Mouse (Mus musculus): Measurements from ENCODE around the gene Rasl11b. TPM values are rescaled to one million over a fixed set of nuclear protein-coding genes. Genes with fewer than 3 reads are reported as not detected.

The Rasl11b gene
- total RNA-seq, 2 experiments from 2014 or later: 1.0 to 2.0 TPM

DNA sequence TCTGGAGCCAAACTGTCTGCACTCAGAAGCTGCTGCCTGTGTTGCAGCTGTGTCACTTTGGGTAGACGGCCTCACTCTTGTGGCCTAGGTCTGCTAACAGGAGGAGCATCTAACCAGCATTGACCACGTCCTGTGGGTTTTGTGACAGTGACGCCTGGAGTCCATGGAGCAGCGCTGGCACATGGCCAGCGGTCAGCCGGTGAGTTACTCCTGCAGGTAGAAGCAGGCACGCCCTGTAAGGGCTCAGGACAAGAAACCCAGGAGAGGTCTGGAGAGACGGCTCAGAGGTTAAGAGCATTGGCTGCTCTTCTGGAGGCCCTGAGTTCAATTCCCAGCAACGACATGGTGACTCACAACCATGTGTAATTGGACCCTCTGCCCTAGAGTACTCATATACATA, 10.5 kb upstream of the Rasl11b start:
- no peak for ATAC-seq (ENCODE audit: poor library complexity, severe bottlenecking)

DNA sequence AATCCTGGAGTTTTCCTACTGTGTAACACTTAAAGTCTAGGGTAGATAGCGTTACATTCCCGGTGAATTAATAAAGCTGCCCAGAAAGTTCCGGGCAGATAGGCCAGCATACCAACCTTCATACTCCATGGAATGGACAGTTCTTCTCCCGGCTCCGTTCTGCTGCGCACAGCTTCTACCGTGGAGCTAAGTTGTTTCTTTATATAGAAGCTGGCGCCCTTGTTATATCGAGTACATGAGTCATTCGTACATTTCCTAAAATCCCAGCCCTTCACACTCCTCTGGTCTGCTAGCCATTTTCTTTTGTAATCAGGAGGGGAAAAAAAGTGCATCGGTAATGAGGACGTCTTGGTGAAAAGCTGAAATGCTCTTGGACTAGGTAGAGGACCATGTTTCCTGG, 7.0 kb upstream of the Rasl11b start:
- ATAC-seq (ENCODE audit: poor library complexity, severe bottlenecking): no peak

DNA sequence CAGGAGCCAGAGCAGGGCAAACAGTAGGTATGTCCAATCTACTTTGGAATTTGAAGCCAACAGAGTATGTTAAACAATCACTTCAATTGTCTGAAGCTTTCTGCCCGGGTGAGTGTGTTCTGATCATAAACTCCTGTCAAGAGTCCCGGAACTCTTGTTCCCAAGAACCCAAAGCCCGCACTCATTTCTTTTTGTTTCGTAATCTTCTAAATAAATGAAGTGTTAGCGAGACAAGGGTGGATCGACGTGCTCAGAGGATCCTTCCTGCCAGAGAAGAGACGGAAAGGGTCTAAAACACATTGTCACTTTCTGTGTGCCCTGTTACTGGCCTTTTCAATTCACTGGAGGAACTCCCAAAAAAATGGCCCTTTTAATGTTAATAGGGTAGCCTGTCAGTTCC, 6.2 kb upstream of the Rasl11b start:
- no peak for ATAC-seq (ENCODE audit: poor library complexity, severe bottlenecking)

GRCm38 (mm10) chr5:74189484-74190160, 5.5 kb upstream of the Rasl11b start:
- no peak for ATAC-seq (ENCODE audit: poor library complexity, severe bottlenecking)

GRCm38 (mm10) chr5:74190161-74190491, 5.0 kb upstream of the Rasl11b start:
- no peak for ATAC-seq (ENCODE audit: poor library complexity, severe bottlenecking)

- ATAC-seq (ENCODE audit: poor library complexity, severe bottlenecking): no peak
Observed at GRCm38 (mm10) chr5:74190911-74191310, 4.2 kb upstream of the Rasl11b start.

DNA sequence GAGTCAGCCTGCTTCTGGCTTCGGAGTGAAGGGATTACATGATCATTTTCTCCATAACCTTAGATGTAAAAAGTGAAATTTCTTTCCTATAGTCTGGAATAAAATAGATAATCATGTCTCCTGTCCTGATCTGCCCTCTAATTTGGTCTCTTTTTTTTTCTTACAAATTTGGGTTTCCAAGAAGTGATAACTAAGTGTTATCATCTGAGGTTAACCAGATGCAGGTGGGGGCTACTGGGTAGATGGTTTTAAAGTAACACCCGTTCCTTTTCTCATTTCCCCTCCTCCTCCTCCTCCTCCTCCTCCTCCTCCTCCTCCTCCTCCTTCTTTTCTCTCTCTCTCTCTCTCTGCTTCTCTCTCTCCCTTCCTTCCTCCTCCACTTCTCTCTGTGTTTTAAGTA, 2.1 kb upstream of the Rasl11b start:
- no peak for ATAC-seq (ENCODE audit: poor library complexity, severe bottlenecking)

GRCm38 (mm10) chr5:74193626-74194025, 1.5 kb upstream of the Rasl11b start:
- ATAC-seq (ENCODE audit: poor library complexity, severe bottlenecking): no peak

- no peak for ATAC-seq (ENCODE audit: poor library complexity, severe bottlenecking)
Observed at GRCm38 (mm10) chr5:74194027-74194840, 852 bp upstream of the Rasl11b start.

- no peak for ATAC-seq (ENCODE audit: poor library complexity, severe bottlenecking)
Observed at GRCm38 (mm10) chr5:74195614-74196306, 674 bp downstream of the Rasl11b start.

GRCm38 (mm10) chr5:74196307-74196618, 1.2 kb downstream of the Rasl11b start:
- no peak for ATAC-seq (ENCODE audit: poor library complexity, severe bottlenecking)

- no peak for ATAC-seq (ENCODE audit: poor library complexity, severe bottlenecking)
Observed at GRCm38 (mm10) chr5:74197541-74198330, 2.6 kb downstream of the Rasl11b start.

DNA sequence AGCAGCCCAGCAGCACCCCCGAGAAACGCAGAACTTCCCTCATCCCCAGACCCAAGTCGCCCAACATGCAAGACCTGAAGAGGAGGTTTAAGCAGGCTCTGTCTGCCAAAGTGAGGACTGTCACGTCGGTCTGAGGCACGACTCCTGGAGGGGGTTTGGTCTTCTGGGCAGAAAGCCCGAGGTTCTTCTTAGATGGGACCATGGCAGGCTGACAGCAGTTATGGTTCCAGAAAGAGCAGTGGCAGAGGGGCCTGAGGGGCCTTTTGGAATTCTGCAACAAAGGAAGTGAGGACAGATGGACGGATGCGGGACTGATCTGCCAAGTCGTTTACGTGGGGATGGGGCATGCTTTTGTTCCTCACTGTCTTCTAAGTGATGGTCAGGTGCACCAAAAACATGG, 3.4 kb downstream of the Rasl11b start:
- no peak for ATAC-seq (ENCODE audit: poor library complexity, severe bottlenecking)

- no peak for ATAC-seq (ENCODE audit: poor library complexity, severe bottlenecking)
Observed at GRCm38 (mm10) chr5:74199793-74200192, 4.7 kb downstream of the Rasl11b start.

DNA sequence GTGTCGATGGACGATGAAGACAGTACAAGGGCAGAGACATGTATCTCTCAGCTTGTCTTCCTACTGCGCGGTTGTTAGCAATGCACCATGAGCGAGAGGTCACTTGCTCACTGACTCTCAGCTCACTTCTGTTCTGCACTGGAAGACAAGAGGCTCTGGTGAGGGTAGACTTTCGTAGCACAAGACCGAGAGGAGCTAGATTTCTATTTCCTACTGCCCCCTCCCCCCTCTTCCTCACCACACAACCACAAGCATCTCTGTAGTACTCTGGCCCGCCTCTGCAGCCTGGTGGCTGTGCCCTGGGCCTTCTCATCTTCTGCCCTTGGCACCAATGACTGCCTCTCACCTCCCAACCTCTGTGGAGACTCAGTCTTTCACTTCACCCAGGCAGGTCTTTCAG, 5.4 kb downstream of the Rasl11b start:
- peak; percentile 56; the same call in 1 of the 2 replicates for ATAC-seq (ENCODE audit: poor library complexity, severe bottlenecking)

GRCm38 (mm10) chr5:74201570-74202357, 6.7 kb downstream of the Rasl11b start:
- ATAC-seq (ENCODE audit: poor library complexity, severe bottlenecking): no peak

GRCm38 (mm10) chr5:74202515-74202914, 7.4 kb downstream of the Rasl11b start:
- ATAC-seq (ENCODE audit: poor library complexity, severe bottlenecking): no peak

- no peak for ATAC-seq (ENCODE audit: poor library complexity, severe bottlenecking)
Observed at GRCm38 (mm10) chr5:74204465-74204864, 9.4 kb downstream of the Rasl11b start.

DNA sequence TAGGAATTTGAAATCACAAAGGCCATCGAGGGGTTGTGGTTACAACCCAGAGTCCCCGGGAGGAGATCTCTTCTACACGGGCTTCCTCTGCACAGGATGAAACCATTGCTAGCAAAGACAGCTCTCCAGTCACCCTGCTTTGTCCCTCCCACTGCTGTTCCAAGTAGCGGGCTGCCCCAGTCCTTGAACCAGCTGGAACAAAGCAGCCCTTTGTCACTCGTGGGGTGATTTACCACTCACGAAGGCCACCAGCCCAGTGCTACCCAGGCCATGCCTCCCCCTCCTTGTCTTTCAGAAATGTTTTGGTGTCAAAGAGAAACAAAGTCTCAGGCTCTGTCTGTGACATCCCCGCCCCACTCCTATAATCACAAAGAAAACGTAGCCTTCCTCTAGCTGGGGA, 10.4 kb downstream of the Rasl11b start:
- no peak for ATAC-seq (ENCODE audit: poor library complexity, severe bottlenecking)

- ATAC-seq (ENCODE audit: poor library complexity, severe bottlenecking): no peak
Observed at GRCm38 (mm10) chr5:74206038-74206437, 11.0 kb downstream of the Rasl11b start.
